Mouse (Mus musculus): ENCODE data around the gene Otulinl. TPM values are rescaled to one million over a fixed set of nuclear protein-coding genes. Genes with fewer than 3 reads are reported as not detected.

The Otulinl gene
- polyA plus RNA-seq, 1 experiment from 2014 or later = 8.0 TPM

DNA sequence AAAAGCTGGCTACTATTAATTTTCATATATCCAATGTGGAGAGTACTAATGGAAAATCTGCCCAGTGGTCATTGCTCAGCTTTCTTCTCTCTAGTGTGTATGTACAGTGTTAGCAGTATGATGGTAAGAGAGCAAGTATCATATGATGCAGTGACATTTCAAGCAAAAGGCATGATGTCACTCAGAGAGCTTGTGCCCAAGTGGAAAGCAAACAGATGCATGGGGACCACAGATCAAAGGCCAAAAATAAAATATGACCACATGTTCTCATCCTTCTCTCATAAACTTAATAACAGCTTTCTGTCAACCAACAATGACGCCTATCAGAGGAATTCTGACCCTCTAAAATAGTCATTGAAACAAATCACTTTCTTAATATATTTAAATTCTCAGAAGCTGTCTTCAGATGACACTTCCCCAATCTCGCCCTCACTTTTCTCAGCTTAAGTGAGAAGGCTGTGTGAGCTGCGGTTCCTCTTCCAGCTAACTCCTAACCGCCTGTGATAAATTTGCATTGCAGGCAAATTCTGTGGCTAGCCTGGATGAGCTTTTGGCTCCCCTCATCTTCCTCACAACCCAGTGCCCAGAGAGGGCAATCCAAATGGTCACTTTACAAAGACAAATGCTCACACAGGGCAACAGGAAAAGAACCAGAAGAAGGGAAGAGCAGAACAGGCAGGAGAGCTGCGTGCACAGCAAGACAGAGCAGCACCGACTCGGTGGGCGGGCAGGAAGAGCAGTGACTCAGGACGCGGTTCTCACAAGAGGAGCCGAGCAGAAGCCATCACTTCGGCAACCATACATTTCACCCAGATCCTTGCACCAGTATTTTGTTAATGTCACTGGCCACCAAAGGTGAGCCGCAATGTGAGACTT lies 56.1 kb downstream of the Otulinl start:
- H3K27me3 ChIP-seq = no peaks in the 10 kb centered on the region
- H3K36me3 ChIP-seq = peaks cover 9% of the 10 kb centered on the region
- peaks cover 15% of the 10 kb centered on the region for H3K4me1 ChIP-seq
- H3K9me3 ChIP-seq = no peaks in the 10 kb centered on the region
- H3K27ac ChIP-seq (replicated peaks) = no peak overlapping the region
- ATAC-seq (ENCODE audit: low FRiP score, low read depth) = no peak
- no peak overlapping the region for H3K4me3 ChIP-seq
- WGBS = 91% methylated on average over 13 of the region's 13 CpGs
- no peak overlapping the region for H3K9ac ChIP-seq (replicated peaks)
- H3K4me2 ChIP-seq (replicated peaks) = no peak overlapping the region

DNA sequence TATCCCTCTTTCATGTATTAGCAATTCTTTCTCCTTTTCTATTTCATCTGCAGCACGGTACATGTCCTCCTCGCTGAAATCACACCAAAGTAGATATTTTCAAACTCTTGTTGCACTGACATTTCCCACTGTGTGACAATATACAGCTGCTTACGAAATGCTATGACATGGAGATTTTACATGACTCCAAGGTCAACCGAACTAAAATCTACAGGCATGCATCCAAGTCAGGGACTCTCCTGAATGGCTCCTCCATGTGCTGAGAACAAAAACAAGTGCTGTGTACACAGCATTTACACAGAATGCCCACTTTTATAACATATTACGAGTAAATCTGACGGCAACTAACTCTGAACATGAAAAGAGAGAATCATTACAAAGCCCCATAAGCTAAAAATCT lies 58.1 kb downstream of the Otulinl start:
- no peak overlapping the region for H3K9ac ChIP-seq (replicated peaks)
- H3K27ac ChIP-seq (replicated peaks) = no peak overlapping the region
- no peaks in the 10 kb centered on the region for H3K4me1 ChIP-seq
- ATAC-seq (ENCODE audit: low FRiP score, low read depth) = no peak
- no peak overlapping the region for H3K4me2 ChIP-seq (replicated peaks)
- peaks cover 14% of the 10 kb centered on the region for H3K36me3 ChIP-seq
- H3K27me3 ChIP-seq = no peaks in the 10 kb centered on the region
- H3K4me3 ChIP-seq = no peak overlapping the region
- no peaks in the 10 kb centered on the region for H3K9me3 ChIP-seq
- WGBS = 92% methylated on average over 6 of the region's 6 CpGs

DNA sequence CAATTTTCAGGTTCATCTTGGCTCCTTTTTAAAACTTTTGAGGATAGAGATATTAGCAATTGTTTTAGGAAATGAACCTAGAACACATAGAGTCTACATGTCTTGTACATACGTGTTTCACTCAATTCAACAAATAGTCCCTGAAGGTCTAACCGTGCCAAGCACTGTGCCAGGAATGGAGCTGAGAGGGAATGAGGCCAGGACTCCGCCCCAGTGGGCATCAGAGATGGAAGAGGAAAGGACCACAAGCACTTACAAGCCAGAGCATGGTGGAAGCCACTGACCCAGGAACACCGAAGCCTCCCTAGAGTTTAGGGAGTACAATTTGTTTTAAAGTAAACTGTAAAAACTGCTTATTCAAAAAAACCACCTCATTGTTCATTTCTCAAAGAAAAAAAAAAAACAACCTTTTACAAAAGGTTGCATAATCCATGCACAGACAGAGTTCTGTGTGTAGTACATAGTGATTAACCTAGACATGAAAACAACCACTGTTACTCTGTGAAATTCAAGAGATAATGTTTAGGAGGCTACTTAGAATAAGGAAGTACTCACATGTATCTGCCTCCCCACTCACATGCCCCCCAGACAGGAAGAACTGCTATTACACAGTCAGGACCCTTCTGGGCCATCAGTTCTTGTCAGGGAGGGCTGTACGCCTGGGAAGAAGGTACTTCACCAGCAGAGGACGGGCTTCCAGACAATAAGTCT lies 60.7 kb downstream of the Otulinl start:
- Histone ChIP-seq H3K27ac (replicated peaks) (no peak overlapping the region), H3K4me3 (no peak overlapping the region), H3K4me1 (no peaks in the 10 kb centered on the region), H3K9me3 (no peaks in the 10 kb centered on the region), H3K9ac (replicated peaks) (no peak overlapping the region), H3K36me3 (peaks cover 27% of the 10 kb centered on the region), H3K4me2 (replicated peaks) (no peak overlapping the region), H3K27me3 (no peaks in the 10 kb centered on the region)
- WGBS = 89% methylated on average over 6 of the region's 6 CpGs
- ATAC-seq (ENCODE audit: low FRiP score, low read depth) = no peak

DNA sequence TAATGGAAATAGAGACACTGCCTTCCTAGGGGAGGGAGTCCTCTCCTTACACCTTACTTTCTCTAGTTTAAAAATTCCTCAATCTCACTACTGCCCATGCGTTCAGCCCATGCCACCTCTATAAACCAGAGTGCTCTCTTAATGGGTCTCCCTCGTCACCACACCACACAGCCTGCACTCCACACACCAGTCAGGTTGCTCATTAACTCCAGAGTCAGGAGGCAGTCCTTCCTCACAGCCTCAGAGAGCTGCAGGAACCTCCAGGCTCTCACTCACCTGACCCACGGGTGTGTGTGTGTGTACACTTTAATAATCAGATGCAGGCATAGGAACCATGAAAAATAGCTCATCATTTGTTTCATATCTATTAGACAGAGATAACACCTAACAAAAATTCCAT lies 61.7 kb downstream of the Otulinl start:
- Histone ChIP-seq H3K9me3 (no peaks in the 10 kb centered on the region), H3K27me3 (no peaks in the 10 kb centered on the region), H3K36me3 (peaks cover 30% of the 10 kb centered on the region), H3K9ac (replicated peaks) (no peak overlapping the region), H3K4me3 (no peak overlapping the region), H3K4me2 (replicated peaks) (no peak overlapping the region), H3K4me1 (no peaks in the 10 kb centered on the region), H3K27ac (replicated peaks) (no peak overlapping the region)
- 88% methylated on average over 3 of the region's 3 CpGs for WGBS
- no peak for ATAC-seq (ENCODE audit: low FRiP score, low read depth)

DNA sequence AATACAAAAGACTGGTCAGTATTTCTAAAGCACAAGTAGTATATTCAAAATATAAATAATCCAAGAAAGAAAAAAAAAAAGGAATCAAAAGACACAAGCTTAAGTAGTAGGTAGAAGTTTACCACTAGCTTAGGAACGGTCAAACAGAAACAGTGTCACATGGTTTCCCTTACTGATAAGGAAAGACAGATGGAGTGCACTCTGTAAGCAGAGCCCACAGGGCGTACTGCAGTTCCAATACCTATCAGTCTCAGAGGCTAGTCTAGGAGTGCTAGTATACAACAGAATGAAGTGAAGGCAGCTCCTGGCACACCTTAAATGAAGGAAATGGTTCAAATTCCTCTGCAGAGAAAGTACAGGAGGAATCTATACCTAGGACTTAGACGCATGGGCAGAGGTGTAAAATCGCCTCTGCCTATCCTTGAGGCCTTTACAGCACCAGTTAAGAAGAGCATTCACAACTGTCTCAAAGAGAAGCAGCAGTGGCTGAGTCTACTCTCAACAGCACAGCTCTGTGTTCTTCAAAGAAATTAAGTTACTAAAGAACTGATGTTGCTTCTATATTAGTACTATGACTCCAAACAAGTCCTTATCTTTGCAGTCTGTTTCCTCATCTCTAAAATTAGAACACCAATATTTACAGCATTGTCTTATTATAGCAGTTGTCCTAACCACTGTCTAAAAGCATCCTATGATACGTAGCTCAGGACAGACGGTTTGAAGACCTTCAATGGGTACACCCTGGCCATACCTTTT lies 62.4 kb downstream of the Otulinl start:
- Histone ChIP-seq H3K36me3 (peaks cover 36% of the 10 kb centered on the region), H3K9ac (replicated peaks) (no peak overlapping the region), H3K4me3 (no peak overlapping the region), H3K4me2 (replicated peaks) (no peak overlapping the region), H3K9me3 (no peaks in the 10 kb centered on the region), H3K4me1 (no peaks in the 10 kb centered on the region), H3K27me3 (no peaks in the 10 kb centered on the region), H3K27ac (replicated peaks) (no peak overlapping the region)
- no peak for ATAC-seq (ENCODE audit: low FRiP score, low read depth)
- 93% methylated on average over 6 of the region's 6 CpGs for WGBS

DNA sequence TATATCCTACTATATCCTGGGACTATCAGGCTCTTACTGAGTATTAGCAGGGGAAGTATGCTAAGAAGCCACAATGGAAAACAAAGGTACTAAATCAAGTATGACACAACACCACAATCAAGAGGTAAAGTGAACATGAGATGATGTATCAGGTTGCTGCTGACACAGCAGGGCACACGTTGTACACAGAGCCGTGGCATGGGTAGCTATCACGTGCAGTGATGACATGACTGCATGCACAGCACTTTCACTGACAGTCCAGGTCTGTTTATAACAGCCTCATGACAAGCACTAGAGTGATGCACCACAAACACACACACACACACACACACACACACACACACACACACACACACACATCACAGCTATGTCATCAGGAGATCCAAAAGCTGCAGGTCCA lies 64.2 kb downstream of the Otulinl start:
- H3K9me3 ChIP-seq = no peaks in the 10 kb centered on the region
- 82% methylated on average over 3 of the region's 3 CpGs for WGBS
- no peak overlapping the region for H3K4me2 ChIP-seq (replicated peaks)
- H3K27me3 ChIP-seq = no peaks in the 10 kb centered on the region
- no peak overlapping the region for H3K27ac ChIP-seq (replicated peaks)
- no peak for ATAC-seq (ENCODE audit: low FRiP score, low read depth)
- H3K36me3 ChIP-seq = peaks cover 32% of the 10 kb centered on the region
- no peaks in the 10 kb centered on the region for H3K4me1 ChIP-seq
- H3K4me3 ChIP-seq = no peak overlapping the region
- H3K9ac ChIP-seq (replicated peaks) = no peak overlapping the region

DNA sequence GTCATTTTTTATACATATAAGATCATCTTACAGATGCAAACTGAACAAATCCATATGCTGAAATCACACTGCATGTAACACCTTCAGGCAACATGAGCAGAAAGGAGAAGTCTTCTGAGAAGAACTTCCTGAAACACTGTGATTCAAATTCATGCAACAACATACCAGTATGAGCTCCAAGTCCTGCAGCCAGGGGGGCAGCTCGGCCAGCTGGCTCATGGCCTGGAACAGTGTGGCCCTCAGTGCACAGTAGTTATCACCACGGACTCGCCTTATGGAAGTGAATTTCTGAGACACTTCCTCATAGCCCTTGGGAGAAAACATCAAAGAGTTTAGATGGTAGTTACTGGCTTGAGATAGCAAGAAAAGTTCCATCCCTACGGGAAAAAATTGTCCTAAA lies 65.2 kb downstream of the Otulinl start:
- ATAC-seq (ENCODE audit: low FRiP score, low read depth) = no peak
- Histone ChIP-seq H3K4me3 (no peak overlapping the region), H3K36me3 (peaks cover 27% of the 10 kb centered on the region), H3K4me2 (replicated peaks) (no peak overlapping the region), H3K27me3 (no peaks in the 10 kb centered on the region), H3K4me1 (no peaks in the 10 kb centered on the region), H3K9ac (replicated peaks) (no peak overlapping the region), H3K9me3 (no peaks in the 10 kb centered on the region), H3K27ac (replicated peaks) (no peak overlapping the region)
- 89% methylated on average over 4 of the region's 4 CpGs for WGBS

DNA sequence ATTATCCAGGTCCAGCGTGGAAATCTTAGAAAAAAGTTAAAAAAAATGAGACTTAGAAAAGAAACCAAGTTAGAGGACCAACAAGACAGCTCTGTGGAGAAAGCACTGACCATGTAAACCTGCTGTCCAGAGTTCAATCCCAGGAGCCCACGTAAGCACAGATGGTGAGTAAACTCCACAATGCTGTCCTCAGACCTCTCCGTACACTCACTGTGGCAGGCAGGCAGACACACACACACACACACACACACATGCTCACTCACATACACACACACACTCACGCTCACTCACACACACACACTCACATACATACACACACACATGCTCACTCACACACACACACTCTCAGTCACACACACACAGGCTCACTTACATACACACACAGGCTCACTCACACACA lies 68.1 kb downstream of the Otulinl start:
- 0 out of 2 replicates have a peak, but pooled peaks have one; percentile 21 for ATAC-seq (ENCODE audit: low FRiP score, low read depth)
- Histone ChIP-seq H3K36me3 (peaks cover 30% of the 10 kb centered on the region), H3K9me3 (no peaks in the 10 kb centered on the region), H3K4me2 (replicated peaks) (no peak overlapping the region), H3K4me3 (no peak overlapping the region), H3K4me1 (no peaks in the 10 kb centered on the region), H3K27ac (replicated peaks) (no peak overlapping the region), H3K9ac (replicated peaks) (no peak overlapping the region), H3K27me3 (no peaks in the 10 kb centered on the region)
- WGBS = 94% methylated on average over 4 of the region's 4 CpGs

DNA sequence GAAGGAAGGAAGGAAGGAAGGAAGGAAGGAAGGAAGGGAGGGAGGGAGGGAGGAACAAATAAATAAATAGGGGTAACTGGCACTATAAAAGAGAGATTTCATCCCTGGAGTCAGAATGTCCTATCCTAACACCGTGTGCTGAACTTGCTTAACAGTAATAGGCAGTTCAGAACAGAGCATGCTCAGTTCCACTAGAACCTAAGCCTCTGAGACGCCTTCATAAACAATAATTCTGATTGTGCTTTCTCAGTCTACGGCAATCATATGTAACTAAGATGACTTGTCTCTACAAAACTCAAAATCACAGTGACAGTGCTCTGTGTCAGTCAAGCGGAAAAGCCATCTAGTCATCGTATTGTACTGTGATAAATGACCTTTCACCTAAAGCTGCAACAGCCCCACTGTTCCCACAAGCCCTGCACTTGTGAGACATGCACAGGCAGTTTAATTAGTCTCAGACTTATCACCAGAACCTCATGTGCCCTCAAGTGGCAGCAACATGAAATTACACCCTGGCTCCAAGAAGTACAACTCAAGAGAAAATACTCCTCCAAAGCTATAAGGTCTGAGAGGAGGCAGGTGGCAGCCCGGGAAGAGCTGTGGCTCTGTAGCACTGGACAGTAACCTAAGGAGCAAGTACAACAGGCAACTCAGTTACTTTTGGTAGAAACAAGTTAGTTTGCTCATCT lies 68.7 kb downstream of the Otulinl start:
- no peak overlapping the region for H3K4me3 ChIP-seq
- no peaks in the 10 kb centered on the region for H3K27me3 ChIP-seq
- H3K27ac ChIP-seq (replicated peaks) = no peak overlapping the region
- peak; percentile 83 for ATAC-seq (ENCODE audit: low FRiP score, low read depth)
- no peaks in the 10 kb centered on the region for H3K4me1 ChIP-seq
- H3K9ac ChIP-seq (replicated peaks) = no peak overlapping the region
- H3K4me2 ChIP-seq (replicated peaks) = no peak overlapping the region
- no peaks in the 10 kb centered on the region for H3K9me3 ChIP-seq
- 56% methylated on average over 6 of the region's 6 CpGs for WGBS
- H3K36me3 ChIP-seq = peaks cover 33% of the 10 kb centered on the region

DNA sequence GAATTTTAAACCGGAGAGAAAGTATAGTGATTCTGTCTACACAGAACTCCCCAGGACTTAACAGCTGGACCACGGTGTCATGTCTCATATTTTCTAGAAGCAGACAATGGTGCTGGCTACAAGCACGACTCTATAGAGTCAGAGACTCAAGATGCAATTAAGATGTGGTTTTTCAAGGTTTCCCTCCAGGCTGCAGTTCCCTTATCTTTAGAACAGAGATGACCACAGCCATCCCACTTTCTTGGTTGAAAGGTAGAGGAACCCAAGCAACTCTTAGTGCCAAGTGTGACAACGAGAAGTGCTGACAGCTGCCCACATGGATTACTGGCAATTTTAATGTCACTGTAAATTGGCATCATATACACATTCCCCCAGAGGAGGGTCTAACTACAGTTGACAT lies 71.8 kb downstream of the Otulinl start:
- Histone ChIP-seq H3K27ac (replicated peaks) (no peak overlapping the region), H3K4me3 (no peak overlapping the region), H3K4me1 (no peaks in the 10 kb centered on the region), H3K36me3 (peaks cover 40% of the 10 kb centered on the region), H3K4me2 (replicated peaks) (no peak overlapping the region), H3K9ac (replicated peaks) (no peak overlapping the region), H3K9me3 (no peaks in the 10 kb centered on the region), H3K27me3 (no peaks in the 10 kb centered on the region)
- 86% methylated on average over 4 of the region's 4 CpGs for WGBS
- ATAC-seq (ENCODE audit: low FRiP score, low read depth) = no peak

DNA sequence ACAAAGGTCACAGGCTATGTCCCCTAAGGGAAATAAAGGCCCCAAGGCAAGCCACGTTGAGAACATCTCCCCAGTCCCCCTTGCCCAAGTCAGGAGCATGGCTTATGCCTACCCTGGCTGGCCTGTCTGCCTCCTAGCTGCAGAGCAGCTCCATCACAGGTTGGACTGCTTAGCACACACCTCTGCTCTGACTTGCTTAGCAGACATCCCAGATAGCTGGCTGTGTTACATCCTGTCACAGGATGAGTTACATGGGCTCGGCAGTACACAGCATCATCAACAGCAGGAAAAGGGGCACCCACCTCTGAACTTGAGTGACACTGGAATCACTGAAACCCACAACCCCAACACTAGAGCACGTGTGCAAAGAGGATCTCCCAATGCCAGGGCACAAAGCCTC lies 76.1 kb downstream of the Otulinl start:
- 83% methylated on average over 3 of the region's 3 CpGs for WGBS
- H3K4me2 ChIP-seq (replicated peaks) = no peak overlapping the region
- no peak overlapping the region for H3K27ac ChIP-seq (replicated peaks)
- no peak overlapping the region for H3K4me3 ChIP-seq
- H3K9ac ChIP-seq (replicated peaks) = no peak overlapping the region
- H3K4me1 ChIP-seq = no peaks in the 10 kb centered on the region
- peaks cover 44% of the 10 kb centered on the region for H3K36me3 ChIP-seq
- ATAC-seq (ENCODE audit: low FRiP score, low read depth) = no peak
- no peaks in the 10 kb centered on the region for H3K27me3 ChIP-seq
- no peaks in the 10 kb centered on the region for H3K9me3 ChIP-seq

All from midbrain, embryonic 12.5 days (tissue).